Mouse (Mus musculus) limb, embryonic 14.5 days (tissue): ENCODE measurements around the gene Dnah17. TPM values are rescaled to one million over a fixed set of nuclear protein-coding genes. Genes with fewer than 3 reads are reported as not detected.
A peak's percentile ranks its signal among the peaks of the same experiment; 100 is the strongest.

Source experiments
- ATAC-seq: fragments of 200-750 bp; cut with Nextera tagmentation; 2 replicates; pipeline ENCODE4 v1.8.0; 2017; ENCODE audit warnings: low read depth, moderate number of reproducible peaks, moderate TSS enrichment; ENCODE audit not compliant: low FRiP score
- DNase-seq: peaks from one replicate; pipeline ENCODE4 v3.0.0-alpha.2; 2015; ENCODE audit warnings: low spot score
- H3K27ac ChIP-seq: fragments of 300-500 bp; sonication (generic); replicated peaks from 2 replicates; pipeline ENCODE4 v1.5.1; 2014; ENCODE audit warnings: low read depth, mild to moderate bottlenecking, low read length, moderate library complexity, mixed read lengths
- H3K27me3 ChIP-seq: fragments of 300-500 bp; sonication (generic); 2 replicates; pipeline ENCODE4 v1.6.1; 2014; ENCODE audit warnings: low read length, mixed read lengths; ENCODE audit not compliant: control insufficient read depth, insufficient read depth
- H3K36me3 ChIP-seq: fragments of 300-500 bp; sonication (generic); 2 replicates; pipeline ENCODE4 v1.6.1; 2014; ENCODE audit warnings: mild to moderate bottlenecking, low read length, moderate library complexity, mixed read lengths; ENCODE audit not compliant: control insufficient read depth, insufficient read depth
- H3K4me1 ChIP-seq: fragments of 300-500 bp; sonication (generic); 2 replicates; pipeline ENCODE4 v1.6.1; 2014; ENCODE audit warnings: antibody characterized with exemption, low read length, mixed read lengths; ENCODE audit not compliant: control insufficient read depth, insufficient read depth
- H3K4me2 ChIP-seq: fragments of 300-500 bp; sonication (generic); replicated peaks from 2 replicates; pipeline ENCODE4 v1.6.1; 2014; ENCODE audit warnings: low read depth, mild to moderate bottlenecking, low read length, moderate library complexity; ENCODE audit not compliant: severe bottlenecking
- H3K4me3 ChIP-seq: fragments of 300-500 bp; sonication (generic); replicated peaks from 2 replicates; pipeline ENCODE4 v1.5.1; 2014; ENCODE audit warnings: low read length
- H3K9ac ChIP-seq: fragments of 300-500 bp; sonication (generic); 2 replicates; pipeline ENCODE4 v1.6.1; 2014; ENCODE audit warnings: mild to moderate bottlenecking, low read depth, low read length, moderate library complexity; ENCODE audit not compliant: severe bottlenecking
- H3K9me3 ChIP-seq: fragments of 300-500 bp; sonication (generic); 2 replicates; pipeline ENCODE4 v1.6.1; 2016; ENCODE audit warnings: low read length; ENCODE audit not compliant: control insufficient read depth
- POLR2A ChIP-seq: fragments of 200-500 bp; IDR thresholded peaks from 2 replicates; pipeline ENCODE4 v1.8.0; 2012; ENCODE audit warnings: inconsistent platforms, mild to moderate bottlenecking, moderate library complexity, borderline replicate concordance; ENCODE audit not compliant: insufficient read depth, insufficient read length; ENCODE audit errors: extremely low read depth
- WGBS: fragments of 180-500 bp; shearing (Covaris S2); extraction: QIAGEN DNeasy Blood & Tissue Kit; methylation state at CpG from one replicate; pipeline ENCODE4 v1.1.7; 2014; 5-methylcytosine and 5-hydroxymethylcytosine counted together
- polyA plus RNA-seq, 2 experiments: library from polyadenylated mRNA; depleted of rRNA in 1 of 2; stranded (reverse) in 1 of 2; unstranded in 1 of 2; fragments of >200 nt; fragmentation: Nextera tagmentation in 1 of 2; extraction: Ambion mirVana in 1 of 2; gene quantifications; 2 replicates each; pipeline versions ENCODE4 v1.2.1 to v1.2.3; 2012 to 2014

Gene Dnah17
- polyA plus RNA-seq, 2 experiments: 0.10 to 0.11 TPM

DNA sequence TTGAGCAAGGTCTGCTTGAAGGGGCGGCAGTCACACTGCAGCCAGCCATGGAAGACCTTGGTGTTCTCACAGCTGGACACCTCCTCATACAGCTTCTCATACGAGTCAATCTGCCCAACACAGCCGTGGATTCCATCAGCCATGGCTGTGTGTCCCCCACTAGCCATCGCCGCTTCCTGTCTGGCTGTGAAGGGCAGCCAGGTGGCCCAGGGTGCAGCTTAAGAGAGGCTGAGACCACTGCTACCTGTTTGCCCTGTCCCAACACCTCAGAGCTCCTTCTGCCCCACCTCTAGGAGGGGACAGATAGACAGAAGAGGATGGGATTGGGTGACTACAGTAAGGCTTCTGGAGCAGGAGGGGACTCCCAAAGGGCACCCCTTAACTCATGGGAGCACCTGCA lies 27.1 kb downstream of the Dnah17 start:
- H3K4me3 ChIP-seq: no peak overlapping the region
- DNase-seq (no peak), ATAC-seq (no peak)
- H3K36me3 ChIP-seq: no peaks in the 10 kb centered on the region
- no peaks in the 10 kb centered on the region for H3K9me3 ChIP-seq
- WGBS: 89% methylated on average over 5 of the region's 5 CpGs
- no peak overlapping the region for H3K4me2 ChIP-seq
- H3K27ac ChIP-seq: no peak overlapping the region
- no peaks in the 10 kb centered on the region for H3K27me3 ChIP-seq
- H3K4me1 ChIP-seq: no peaks in the 10 kb centered on the region
- H3K9ac ChIP-seq: no peak overlapping the region
- no peak for TF ChIP-seq POLR2A

DNA sequence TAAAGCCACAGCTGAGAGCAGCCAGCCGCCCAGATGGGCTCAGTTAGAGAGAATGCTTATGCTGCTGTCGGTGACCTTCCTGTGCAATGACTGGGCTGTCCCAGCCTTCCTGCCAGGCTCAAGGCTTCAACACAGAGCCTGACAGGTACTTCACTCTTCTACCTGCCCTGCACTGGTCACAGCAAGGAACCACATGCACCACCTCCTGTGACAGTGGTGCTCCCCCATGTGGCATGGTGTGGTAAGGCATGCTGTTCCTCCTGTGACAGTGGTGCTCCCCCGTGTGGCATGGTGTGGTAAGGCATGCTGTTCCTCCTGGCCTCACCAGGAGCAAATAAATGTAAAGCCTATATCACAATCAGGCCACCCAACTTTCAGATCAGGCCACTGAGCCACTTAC lies 27.6 kb downstream of the Dnah17 start:
- H3K27me3 ChIP-seq: no peaks in the 10 kb centered on the region
- ATAC-seq (peak; percentile 23; the same call in 1 of the 2 replicates), DNase-seq (peak; percentile 64)
- no peak overlapping the region for H3K9ac ChIP-seq
- TF ChIP-seq POLR2A: no peak
- no peak overlapping the region for H3K27ac ChIP-seq
- no peak overlapping the region for H3K4me3 ChIP-seq
- no peaks in the 10 kb centered on the region for H3K9me3 ChIP-seq
- WGBS: 58% methylated on average over 3 of the region's 3 CpGs
- H3K4me2 ChIP-seq: no peak overlapping the region
- no peaks in the 10 kb centered on the region for H3K4me1 ChIP-seq
- H3K36me3 ChIP-seq: no peaks in the 10 kb centered on the region

DNA sequence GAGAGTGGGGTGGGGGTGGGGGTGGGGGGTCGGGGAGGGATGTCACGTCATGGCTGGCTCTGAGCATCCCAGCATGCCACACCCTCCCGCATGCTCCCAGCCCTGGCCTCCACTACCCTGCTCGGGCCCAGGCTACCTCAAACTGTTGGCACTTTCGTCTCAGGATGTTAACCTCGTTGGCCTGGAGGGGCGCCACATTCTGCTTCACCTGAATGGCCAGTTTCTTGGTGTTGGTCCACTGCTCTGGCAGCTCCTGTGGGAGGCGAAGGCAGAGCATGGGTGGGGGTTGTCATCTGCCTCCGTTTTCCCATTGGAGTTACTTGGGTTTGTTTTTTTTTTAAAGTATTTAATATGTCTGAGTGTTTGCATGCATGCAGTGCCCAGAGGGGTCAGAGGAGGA lies 29.3 kb downstream of the Dnah17 start:
- Histone ChIP-seq H3K27me3 (no peaks in the 10 kb centered on the region), H3K36me3 (no peaks in the 10 kb centered on the region), H3K27ac (no peak overlapping the region), H3K4me2 (no peak overlapping the region), H3K4me1 (no peaks in the 10 kb centered on the region), H3K9ac (no peak overlapping the region), H3K4me3 (no peak overlapping the region), H3K9me3 (no peaks in the 10 kb centered on the region)
- WGBS: 51% methylated on average over 9 of the region's 9 CpGs
- no peak for ATAC-seq
- no peak for DNase-seq
- no peak for TF ChIP-seq POLR2A

DNA sequence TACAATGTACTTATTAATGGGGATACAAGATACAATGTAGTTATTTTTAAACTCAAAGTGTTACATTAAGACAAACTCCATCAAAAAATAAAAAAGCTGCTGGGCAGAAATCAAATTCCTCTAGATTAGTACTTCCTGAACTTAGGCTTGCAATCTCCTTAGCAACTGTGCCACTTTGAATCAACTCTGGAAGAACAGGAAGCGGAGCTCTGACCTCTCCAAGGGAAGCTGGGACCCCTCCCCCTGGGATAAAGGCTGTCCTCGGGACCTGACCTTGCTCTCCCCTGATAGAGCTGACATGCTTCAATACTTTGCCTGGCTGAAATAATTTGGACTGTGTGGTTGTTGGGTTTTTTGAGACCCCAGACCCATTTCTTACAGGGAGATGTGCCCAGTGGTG lies 33.7 kb downstream of the Dnah17 start:
- H3K4me1 ChIP-seq: no peaks in the 10 kb centered on the region
- no peak overlapping the region for H3K27ac ChIP-seq
- no peak overlapping the region for H3K4me2 ChIP-seq
- whole genome bisulfite sequencing: 64% methylated on average over 2 of the region's 2 CpGs
- no peak for DNase-seq
- no peak for TF ChIP-seq POLR2A
- H3K9me3 ChIP-seq: no peaks in the 10 kb centered on the region
- H3K9ac ChIP-seq: no peak overlapping the region
- no peaks in the 10 kb centered on the region for H3K27me3 ChIP-seq
- ATAC-seq: no peak
- H3K4me3 ChIP-seq: no peak overlapping the region
- H3K36me3 ChIP-seq: no peaks in the 10 kb centered on the region

DNA sequence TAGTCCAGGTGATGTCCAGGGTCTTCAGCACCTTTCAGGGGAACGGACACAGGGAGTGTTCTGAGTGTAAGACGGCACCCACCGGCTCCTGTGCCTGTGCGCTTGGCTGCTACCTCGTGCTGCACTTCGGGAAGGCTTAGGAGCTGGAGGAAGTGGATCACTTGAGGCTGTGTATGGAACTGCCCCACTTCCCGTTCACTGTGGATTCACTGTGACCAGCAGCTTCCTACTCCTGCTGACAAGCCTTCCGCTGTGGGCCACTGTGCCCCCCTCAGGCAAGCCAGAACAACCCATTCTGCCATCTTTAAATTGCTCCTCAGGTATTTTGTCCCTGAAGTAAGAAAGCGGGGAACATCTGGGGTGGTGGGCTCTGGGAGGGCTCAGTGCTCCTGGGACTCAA lies 35.4 kb downstream of the Dnah17 start:
- H3K27ac ChIP-seq: no peak overlapping the region
- H3K27me3 ChIP-seq: no peaks in the 10 kb centered on the region
- ATAC-seq: no peak
- H3K9me3 ChIP-seq: no peaks in the 10 kb centered on the region
- no peak overlapping the region for H3K9ac ChIP-seq
- no peak for TF ChIP-seq POLR2A
- no peak overlapping the region for H3K4me2 ChIP-seq
- H3K4me1 ChIP-seq: no peaks in the 10 kb centered on the region
- WGBS: 83% methylated on average over 9 of the region's 9 CpGs
- H3K4me3 ChIP-seq: no peak overlapping the region
- no peaks in the 10 kb centered on the region for H3K36me3 ChIP-seq
- DNase-seq: no peak

DNA sequence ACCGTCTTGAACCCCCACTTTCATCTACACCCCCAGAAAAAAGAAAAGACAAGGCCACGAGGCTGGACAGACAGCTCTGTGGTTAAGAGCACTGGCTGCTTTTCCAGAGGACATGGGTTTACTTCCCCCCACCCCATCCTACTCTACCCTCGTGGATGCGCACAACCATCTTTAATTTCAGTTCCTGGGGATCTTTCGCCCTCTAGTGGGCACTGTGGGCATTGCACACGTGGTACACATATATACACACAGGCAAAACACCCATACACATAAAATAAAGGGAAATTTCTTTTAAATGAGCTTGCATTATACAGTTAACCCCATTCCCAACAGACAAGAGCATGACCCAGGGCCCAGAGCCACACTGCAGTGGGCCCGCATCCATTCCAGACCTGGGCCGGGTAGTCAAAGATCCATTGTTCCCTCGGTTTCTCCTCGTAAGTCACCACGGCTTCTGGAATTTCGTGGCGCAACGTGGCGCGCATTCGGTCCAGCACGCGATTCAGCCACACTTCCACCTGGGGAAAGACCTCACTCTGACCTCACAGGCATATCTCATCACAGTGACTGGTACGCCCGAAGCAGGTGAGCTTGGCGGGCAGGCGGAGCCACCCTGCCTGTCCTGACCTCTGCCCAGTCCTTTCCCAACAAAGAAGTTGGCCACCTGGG lies 39.3 kb downstream of the Dnah17 start:
- DNase-seq: no peak
- WGBS: 86% methylated on average over 23 of the region's 23 CpGs
- Histone ChIP-seq H3K36me3 (no peaks in the 10 kb centered on the region), H3K9ac (no peak overlapping the region), H3K27ac (no peak overlapping the region), H3K4me3 (no peak overlapping the region), H3K27me3 (no peaks in the 10 kb centered on the region), H3K9me3 (no peaks in the 10 kb centered on the region), H3K4me1 (no peaks in the 10 kb centered on the region), H3K4me2 (no peak overlapping the region)
- no peak for ATAC-seq
- TF ChIP-seq POLR2A: no peak
